ENCODE assay signal across 19 mouse cellular contexts in genomic region chr13:57474068-57474467, GRCm38 (mm10).
A peak's percentile ranks its signal among the peaks of the same experiment; 100 is the strongest.
DNase-seq lines count a peak whose midpoint lies in the region; ATAC-seq lines count a peak whose summit lies in the region.
"Had no signal": no experiment of that assay in that cellular context is flagged by ENCODE, and none has a peak within 500 bp of the region (broad histone marks: within the 10 kb centered on the region; RNA-seq: fewer than 3 reads in every experiment).

No protein-coding gene starts in this region.

- H3K27me3 ChIP-seq in forebrain, embryonic 10.5 days (ENCODE audit: poor library complexity, severe bottlenecking): peaks cover 4% of the 10 kb centered on the region; the same call in 1 of the 2 replicates
- no peaks in the 10 kb centered on the region for H3K27me3 ChIP-seq in forebrain, embryonic 12.5 days
- H3K27me3 ChIP-seq in kidney, embryonic 14.5 days (ENCODE audit: control insufficient read depth, insufficient read depth, low read length): no peaks in the 10 kb centered on the region
- no peaks in the 10 kb centered on the region for H3K27me3 ChIP-seq in midbrain, embryonic 10.5 days (ENCODE audit: low read depth, poor library complexity, severe bottlenecking)
- no peaks in the 10 kb centered on the region; the same call in 1 of the 2 replicates for H3K27me3 ChIP-seq in midbrain, embryonic 15.5 days (replicated peaks)
- H3K27me3 ChIP-seq: embryonic facial prominence, embryonic 12.5 days; forebrain, embryonic 13.5 days; heart, embryonic 13.5 days; hindbrain, embryonic 15.5 days had no signal

- H3K4me3 ChIP-seq in forebrain, embryonic 10.5 days: no peak overlapping the region
- H3K4me3 ChIP-seq in forebrain, embryonic 12.5 days (replicated peaks): no peak overlapping the region
- H3K4me3 ChIP-seq in kidney, embryonic 14.5 days (ENCODE audit: low read length): no peak overlapping the region
- H3K4me3 ChIP-seq in midbrain, embryonic 10.5 days: no peak overlapping the region
- H3K4me3 ChIP-seq in midbrain, embryonic 15.5 days: no peak overlapping the region
- H3K4me3 ChIP-seq: embryonic facial prominence, embryonic 12.5 days; forebrain, embryonic 13.5 days; heart, embryonic 13.5 days; hindbrain, embryonic 15.5 days had no signal

- H3K9ac ChIP-seq in forebrain, embryonic 12.5 days: no peak overlapping the region
- no peak overlapping the region for H3K9ac ChIP-seq in kidney, embryonic 14.5 days (ENCODE audit: low read depth, low read length)
- H3K9ac ChIP-seq in midbrain, embryonic 15.5 days: no peak overlapping the region
- H3K9ac ChIP-seq: embryonic facial prominence, embryonic 12.5 days; forebrain, embryonic 13.5 days; forebrain, postnatal 0 days; heart, embryonic 13.5 days; hindbrain, embryonic 15.5 days had no signal

- no peak for DNase-seq in forebrain, embryonic 10.5 days (ENCODE audit: extremely low spot score, low spot score)
- DNase-seq in kidney, adult 18-20 months: no peak
- no peak for DNase-seq in midbrain, embryonic 10.5 days (ENCODE audit: low spot score)
- DNase-seq in retina, embryonic 14.5 days (ENCODE audit: low spot score): peak; percentile 33
- DNase-seq in retina, postnatal 1 day: no peak
- DNase-seq: adrenal gland, postnatal 10 days; cerebellum, adult 11 months; cerebellum, adult 8-10 months; cerebellum, postnatal 25 days; forebrain, postnatal 0 days; gastrocnemius, postnatal 14 days; heart, postnatal 36 days had no signal

- no peak overlapping the region for H3K4me2 ChIP-seq in forebrain, embryonic 12.5 days
- H3K4me2 ChIP-seq in kidney, embryonic 14.5 days (replicated peaks; ENCODE audit: low read depth, low read length): no peak overlapping the region
- no peak overlapping the region for H3K4me2 ChIP-seq in midbrain, embryonic 15.5 days
- H3K4me2 ChIP-seq: embryonic facial prominence, embryonic 12.5 days; forebrain, embryonic 13.5 days; heart, embryonic 13.5 days; hindbrain, embryonic 15.5 days had no signal

- H3K36me3 ChIP-seq in forebrain, embryonic 10.5 days (replicated peaks): no peaks in the 10 kb centered on the region
- no peaks in the 10 kb centered on the region for H3K36me3 ChIP-seq in forebrain, embryonic 12.5 days (replicated peaks)
- H3K36me3 ChIP-seq in kidney, embryonic 14.5 days (ENCODE audit: control insufficient read depth, insufficient read depth, low read length): no peaks in the 10 kb centered on the region
- H3K36me3 ChIP-seq in midbrain, embryonic 10.5 days: no peaks in the 10 kb centered on the region
- H3K36me3 ChIP-seq in midbrain, embryonic 15.5 days (replicated peaks): no peaks in the 10 kb centered on the region
- H3K36me3 ChIP-seq: embryonic facial prominence, embryonic 12.5 days; heart, embryonic 13.5 days; hindbrain, embryonic 15.5 days had no signal

- 0 out of 2 replicates have a peak overlapping the region, but pooled peaks have one; percentile 20 for H3K27ac ChIP-seq in forebrain, embryonic 10.5 days
- H3K27ac ChIP-seq in forebrain, embryonic 12.5 days: no peak overlapping the region
- no peak overlapping the region for H3K27ac ChIP-seq in kidney, embryonic 14.5 days (ENCODE audit: low read depth, low read length)
- 0 out of 2 replicates have a peak overlapping the region, but pooled peaks have one; percentile 17 for H3K27ac ChIP-seq in midbrain, embryonic 10.5 days (replicated peaks)
- no peak overlapping the region for H3K27ac ChIP-seq in midbrain, embryonic 15.5 days
- H3K27ac ChIP-seq: embryonic facial prominence, embryonic 12.5 days; forebrain, embryonic 13.5 days; heart, embryonic 13.5 days; hindbrain, embryonic 15.5 days had no signal

- 53% methylated on average over 2 of the region's 2 CpGs for WGBS in forebrain, embryonic 10.5 days
- 66% methylated on average over 2 of the region's 2 CpGs for WGBS in forebrain, embryonic 12.5 days
- 47% methylated on average over 2 of the region's 2 CpGs for WGBS in kidney, embryonic 14.5 days
- WGBS in midbrain, embryonic 10.5 days: 75% methylated on average over 2 of the region's 2 CpGs
- 76% methylated on average over 2 of the region's 2 CpGs for WGBS in midbrain, embryonic 15.5 days

- no peaks in the 10 kb centered on the region for H3K9me3 ChIP-seq in forebrain, embryonic 10.5 days
- H3K9me3 ChIP-seq in forebrain, embryonic 12.5 days: no peaks in the 10 kb centered on the region
- H3K9me3 ChIP-seq in kidney, embryonic 14.5 days (ENCODE audit: control insufficient read depth, low read length): no peaks in the 10 kb centered on the region
- H3K9me3 ChIP-seq in midbrain, embryonic 10.5 days (replicated peaks): no peaks in the 10 kb centered on the region
- no peaks in the 10 kb centered on the region for H3K9me3 ChIP-seq in midbrain, embryonic 15.5 days
- H3K9me3 ChIP-seq: embryonic facial prominence, embryonic 12.5 days; forebrain, embryonic 13.5 days; heart, embryonic 13.5 days; hindbrain, embryonic 15.5 days had no signal

- no peak for ATAC-seq in forebrain, embryonic 12.5 days (ENCODE audit: low FRiP score)
- ATAC-seq in kidney, embryonic 14.5 days (ENCODE audit: low FRiP score, low TSS enrichment): 0 out of 2 replicates have a peak, but pooled peaks have one; percentile 49
- no peak for ATAC-seq in midbrain, embryonic 15.5 days (replicated peaks)
- ATAC-seq: forebrain, embryonic 13.5 days; forebrain, postnatal 0 days had no signal

- peaks cover 8% of the 10 kb centered on the region for H3K4me1 ChIP-seq in forebrain, embryonic 10.5 days
- H3K4me1 ChIP-seq in forebrain, embryonic 12.5 days: peaks cover 7% of the 10 kb centered on the region; the same call in 1 of the 2 replicates
- H3K4me1 ChIP-seq in kidney, embryonic 14.5 days (ENCODE audit: control insufficient read depth, insufficient read depth, low read length): no peaks in the 10 kb centered on the region
- peaks cover 23% of the 10 kb centered on the region for H3K4me1 ChIP-seq in midbrain, embryonic 10.5 days
- H3K4me1 ChIP-seq in midbrain, embryonic 15.5 days: peaks cover 9% of the 10 kb centered on the region
- H3K4me1 ChIP-seq: embryonic facial prominence, embryonic 12.5 days; heart, embryonic 13.5 days had no signal

Comparison
In these comparisons a context has a peak if more than half of its experiments do, and no peak if none do; other contexts are left out.
1. H3K27ac ChIP-seq: peak in forebrain, embryonic 10.5 days (single experiment) and midbrain, embryonic 10.5 days (single experiment); none in forebrain, embryonic 12.5 days (single experiment), kidney, embryonic 14.5 days (single experiment) and midbrain, embryonic 15.5 days (single experiment).